Mouse (Mus musculus): ENCODE results near the gene Vps35.

Vps35 gene

DNA sequence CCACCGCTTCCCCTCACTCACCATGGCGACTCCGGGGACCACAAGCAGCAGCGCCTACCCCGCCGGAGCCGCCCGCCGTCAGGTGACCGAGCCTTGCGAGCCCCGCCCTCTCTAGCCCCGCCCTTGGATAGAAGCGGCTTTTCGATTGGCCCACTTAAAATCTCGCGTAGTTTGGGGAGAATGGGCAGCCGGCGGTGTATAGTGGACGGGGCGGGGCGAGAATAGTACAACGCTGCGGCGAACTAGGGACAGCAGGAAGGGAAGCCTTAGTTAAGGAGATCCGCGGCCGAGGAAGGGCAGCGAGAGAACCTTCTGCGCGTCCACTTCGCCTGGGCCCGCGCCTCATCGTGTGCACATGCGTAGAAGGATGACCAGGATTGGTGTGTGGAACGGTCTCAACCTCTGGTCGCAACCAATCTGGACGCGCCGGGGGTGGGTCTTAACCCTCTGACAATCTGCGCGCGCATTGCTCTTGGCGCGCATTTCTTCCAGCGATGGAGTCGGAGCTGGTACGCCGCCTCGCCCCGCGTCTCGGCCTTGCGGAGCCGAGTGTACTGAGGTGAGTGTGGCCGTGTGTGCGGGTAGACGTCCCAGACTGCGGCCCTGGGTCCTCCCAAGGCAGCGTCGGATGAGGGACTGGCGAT lies at the start of gene Vps35, which contains the start of gene Orc6:
Gene Vps35 (minus strand): TSS at position 369 of the 644 bp plus-strand sequence.
Gene Orc6 (plus strand): TSS at position 199 of the 644 bp plus-strand sequence.
- DNase-seq = peak; percentile 98

DNA sequence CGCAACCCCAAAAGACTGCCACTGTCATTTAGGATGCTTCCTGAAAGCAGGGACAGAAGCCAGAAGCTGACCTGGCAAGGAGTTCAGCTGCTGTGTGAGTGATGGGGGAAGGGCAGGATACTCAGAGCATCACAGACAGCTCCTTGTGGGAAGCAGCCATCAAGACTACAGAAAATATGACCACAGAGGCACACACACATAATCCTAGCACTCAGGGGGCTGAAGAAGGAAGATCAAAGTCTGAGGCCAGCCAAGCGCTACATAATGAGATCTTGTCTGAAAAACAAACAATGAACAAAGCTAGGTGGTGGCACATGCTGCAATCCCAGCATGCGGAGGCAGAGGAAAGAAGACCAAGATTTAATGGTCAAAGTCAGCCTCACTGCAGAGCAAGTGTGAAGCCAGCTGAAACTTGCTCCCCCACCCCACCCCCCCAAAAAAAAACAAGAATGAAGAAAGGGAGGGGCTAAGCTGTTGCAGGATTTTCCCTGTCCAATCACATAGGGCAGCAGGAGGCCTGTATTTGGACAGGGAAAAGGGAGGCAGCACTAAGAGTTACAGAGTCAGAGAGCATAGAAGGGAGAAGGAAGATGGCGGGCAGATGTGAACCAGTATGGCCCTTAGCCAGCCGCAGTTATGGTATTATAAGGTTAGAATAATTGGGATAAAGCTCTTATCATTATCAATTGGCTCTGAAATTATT lies 40.4 kb upstream of the Vps35 start:
- DNase-seq = no peak

DNA sequence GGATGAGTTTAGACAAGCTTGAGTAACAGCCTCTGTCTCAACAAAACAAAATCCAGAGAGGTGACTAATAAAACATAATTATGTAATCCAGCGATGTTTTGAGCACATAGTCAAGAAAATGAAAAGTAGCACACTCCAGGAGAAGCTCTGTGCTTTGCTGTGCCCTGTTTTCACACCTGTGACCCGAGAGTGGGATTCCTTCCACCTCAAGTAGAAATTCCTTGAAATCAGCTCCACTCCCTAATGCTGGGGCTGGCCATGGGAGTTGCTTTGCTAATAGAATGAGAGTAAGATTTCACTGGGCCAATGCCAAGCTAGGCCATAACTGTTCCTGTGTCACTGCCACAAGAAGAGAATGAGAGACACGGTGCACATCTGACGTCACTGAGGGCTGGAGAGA lies 38.1 kb upstream of the Vps35 start:
- DNase-seq = no peak

DNA sequence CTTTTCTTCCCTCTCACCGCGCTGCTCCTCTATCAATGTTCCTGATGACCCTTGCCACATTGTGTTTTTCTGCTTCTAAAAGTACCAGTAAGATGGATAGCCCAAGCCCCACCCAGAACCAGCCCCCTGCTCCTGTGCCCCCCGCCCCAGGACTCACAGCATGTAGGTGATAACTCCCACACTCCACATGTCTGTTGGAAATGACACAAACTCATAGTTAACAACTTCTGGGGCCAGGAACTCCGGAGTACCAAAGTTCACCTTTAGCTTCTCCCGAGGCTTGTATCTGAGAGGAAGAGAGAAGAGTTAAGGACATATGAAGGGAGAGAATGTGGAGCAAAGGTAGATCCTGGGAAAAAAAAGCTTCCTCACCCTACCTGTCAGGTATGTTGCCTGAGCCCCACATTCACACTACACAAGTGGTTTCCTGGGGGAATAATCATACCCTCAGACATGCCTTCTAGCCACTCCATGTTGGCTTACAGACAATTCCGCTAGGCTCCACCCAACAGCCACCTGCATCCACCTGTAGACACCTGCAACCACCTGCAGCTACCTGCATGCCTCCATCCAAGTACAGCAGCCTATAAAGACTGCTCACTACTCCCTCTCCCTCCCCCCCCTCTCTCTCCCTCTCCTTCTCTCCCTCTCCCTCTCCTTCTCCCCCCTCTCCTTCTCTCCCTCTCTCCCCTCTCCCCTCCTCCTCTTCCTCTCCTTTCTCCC lies 36.8 kb upstream of the Vps35 start:
- DNase-seq = no peak

DNA sequence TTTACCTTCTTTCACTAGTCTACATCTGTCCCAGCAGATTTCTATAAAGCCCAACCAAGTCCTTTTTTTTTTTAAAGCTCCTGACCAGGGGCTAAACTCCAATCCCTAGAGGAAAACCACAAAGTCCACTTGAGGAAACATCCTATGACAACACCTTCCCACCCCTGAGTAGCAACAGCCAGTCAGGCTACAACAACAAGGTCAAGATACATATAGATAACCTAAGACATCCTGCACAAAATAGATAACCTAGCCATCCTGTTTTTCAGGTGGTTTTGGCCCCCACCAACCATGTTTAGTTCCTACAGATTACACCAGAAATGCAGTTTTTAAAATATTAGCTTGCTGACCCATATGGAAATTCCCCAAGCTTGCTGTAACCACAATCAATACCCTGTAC lies 35.5 kb upstream of the Vps35 start:
- DNase-seq = no peak

DNA sequence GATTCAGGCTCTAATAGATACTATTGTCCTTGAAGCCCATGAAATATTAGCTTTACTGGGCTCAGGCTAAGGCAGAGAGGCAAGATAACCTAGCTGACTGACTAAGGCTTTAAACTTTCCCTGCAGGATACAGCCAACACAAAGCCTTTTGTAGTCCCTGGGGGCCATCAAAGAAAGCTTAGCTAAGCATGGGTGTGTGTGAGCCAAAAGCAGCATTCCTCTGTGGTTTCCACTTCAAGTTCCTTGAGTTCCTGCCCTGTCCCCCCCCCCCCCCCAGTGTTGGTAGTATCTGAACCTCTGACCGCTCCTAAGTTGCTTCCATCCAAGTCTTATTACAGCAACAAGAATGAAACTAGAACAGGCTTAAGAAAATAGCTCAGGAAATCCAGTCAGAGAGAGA lies 29.9 kb upstream of the Vps35 start:
- DNase-seq = no peak

DNA sequence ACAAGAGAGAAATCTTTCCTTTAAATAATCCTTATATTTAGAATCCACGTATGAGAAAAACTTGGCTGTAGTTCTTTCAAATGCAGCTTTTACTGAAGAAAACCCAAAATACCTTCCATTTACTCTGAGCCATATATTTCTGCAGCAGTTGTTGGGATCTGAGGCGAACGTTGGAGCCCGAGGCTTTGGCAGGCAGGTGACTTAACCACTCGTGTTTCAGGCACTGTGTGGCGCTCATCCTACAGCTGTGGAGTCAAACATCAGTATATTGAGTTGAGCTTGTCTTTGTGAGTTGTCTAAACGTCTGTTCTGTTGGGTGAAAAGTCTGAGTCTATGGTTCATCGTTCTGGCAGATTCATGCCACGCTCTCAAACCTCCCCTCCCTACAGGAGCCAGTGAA lies 27.4 kb upstream of the Vps35 start:
- DNase-seq = no peak

DNA sequence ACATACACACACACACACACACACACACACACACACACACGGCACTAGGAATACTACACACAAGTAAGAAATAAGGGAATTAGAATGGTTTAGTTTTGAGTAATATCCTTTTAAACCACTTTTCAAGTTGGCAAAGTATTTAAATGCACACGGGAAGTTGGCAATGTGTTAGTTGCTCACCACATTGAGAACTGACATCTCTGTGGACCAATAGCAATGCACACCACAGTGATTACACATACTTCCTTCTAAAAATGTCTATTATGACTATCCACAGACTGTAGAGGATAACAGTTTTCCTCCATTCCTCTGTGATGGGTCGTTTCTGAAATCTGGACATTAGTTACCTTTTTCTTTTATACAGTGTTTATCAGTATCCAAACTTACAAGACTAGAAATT lies 23.5 kb upstream of the Vps35 start:
- no peak for DNase-seq

DNA sequence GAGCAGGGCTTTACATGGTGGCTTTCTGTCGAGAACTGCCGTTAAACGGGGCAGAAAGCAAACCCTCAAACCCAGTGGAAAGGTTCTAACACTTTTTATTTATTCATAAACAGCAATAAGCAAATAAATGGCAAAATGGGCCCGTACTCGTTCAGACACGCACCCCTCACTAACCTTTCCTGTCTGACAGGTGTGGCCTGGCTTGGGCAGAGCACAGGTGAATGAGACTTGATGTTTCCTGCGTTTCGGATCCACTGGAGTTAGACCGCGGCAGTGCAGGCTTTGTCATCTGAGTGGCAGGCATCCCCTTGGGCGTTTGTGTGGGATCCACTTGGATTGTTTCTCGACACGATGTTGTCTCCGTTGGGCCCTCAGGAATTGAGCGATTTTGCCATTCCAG lies 22.4 kb upstream of the Vps35 start:
- DNase-seq = no peak

DNA sequence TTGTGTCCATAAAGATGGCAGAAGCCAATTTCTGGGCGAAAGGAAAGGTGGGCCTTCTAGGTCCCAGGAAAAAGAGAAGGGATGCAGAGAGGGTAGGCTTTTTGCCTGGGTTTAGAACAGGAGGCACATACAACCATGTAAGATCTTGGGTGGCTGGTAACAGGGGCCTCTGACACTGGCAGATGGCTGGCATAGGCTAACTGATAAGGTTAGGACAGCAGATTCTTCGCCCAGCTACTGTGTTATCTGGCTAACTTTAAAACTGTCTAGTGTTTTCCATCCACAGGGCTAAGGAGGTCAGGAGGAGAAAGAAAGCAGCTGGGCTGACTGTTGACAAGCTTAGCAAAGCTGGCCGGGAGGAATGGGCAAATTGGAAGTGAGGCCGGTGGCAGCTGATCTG lies 18.9 kb upstream of the Vps35 start:
- peak; percentile 79 for DNase-seq

DNA sequence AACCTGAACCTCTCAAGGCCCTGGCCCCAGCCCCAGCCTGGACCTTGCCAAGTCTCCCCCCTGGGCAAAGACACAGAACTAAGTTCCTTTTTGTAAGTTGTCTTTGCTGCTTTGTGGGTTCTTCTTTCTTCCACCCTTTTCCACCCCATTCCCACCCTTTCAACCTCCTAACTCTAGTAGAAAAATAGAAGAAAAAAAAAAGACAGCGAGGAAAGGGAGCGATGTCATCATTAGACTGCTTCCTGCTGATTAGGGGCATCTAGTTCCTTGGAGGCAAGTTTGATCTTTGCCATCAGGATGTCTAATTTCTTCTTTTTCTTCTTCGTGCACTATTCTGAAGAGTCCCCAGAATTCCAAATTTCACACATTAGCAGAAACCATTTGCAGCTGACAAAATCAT lies 13.4 kb upstream of the Vps35 start:
- DNase-seq = no peak

DNA sequence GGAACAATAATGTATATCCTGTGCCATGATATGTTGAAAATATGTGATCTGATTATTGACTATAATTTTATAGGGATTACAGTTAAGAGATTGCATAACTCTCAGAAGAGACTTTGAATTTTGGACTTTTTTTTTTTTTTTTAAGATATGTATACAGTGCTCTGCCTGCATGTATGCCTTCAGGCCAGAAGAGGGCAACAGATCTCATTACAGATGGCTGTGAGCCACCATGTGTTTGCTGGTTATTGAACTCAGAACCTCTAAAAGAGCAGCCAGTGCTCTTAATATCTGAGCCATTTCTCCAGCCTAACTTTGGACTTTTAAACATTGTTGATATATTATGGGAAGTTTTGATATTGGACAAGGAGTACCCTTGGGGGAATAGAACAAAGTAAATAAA lies 12.1 kb upstream of the Vps35 start:
- peak; percentile 49 for DNase-seq

DNA sequence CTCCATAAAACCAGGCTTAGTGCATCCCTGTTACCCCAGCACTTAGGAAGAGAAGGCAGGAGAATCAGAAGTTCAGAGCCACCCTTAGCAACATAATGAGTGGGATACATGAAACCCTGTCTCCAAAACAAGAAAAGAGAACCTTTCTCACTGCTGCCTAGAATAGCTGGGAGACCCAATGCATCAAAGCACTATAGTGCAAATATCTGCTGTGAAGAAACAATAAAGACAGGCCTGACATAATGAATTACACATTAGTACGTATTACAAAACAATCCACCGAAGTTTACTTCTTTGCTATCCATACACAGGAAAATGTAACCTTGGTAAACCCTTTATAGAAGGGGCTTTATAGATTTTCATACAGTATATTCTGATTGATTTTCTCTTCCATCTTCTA lies 9.0 kb upstream of the Vps35 start:
- DNase-seq = no peak

DNA sequence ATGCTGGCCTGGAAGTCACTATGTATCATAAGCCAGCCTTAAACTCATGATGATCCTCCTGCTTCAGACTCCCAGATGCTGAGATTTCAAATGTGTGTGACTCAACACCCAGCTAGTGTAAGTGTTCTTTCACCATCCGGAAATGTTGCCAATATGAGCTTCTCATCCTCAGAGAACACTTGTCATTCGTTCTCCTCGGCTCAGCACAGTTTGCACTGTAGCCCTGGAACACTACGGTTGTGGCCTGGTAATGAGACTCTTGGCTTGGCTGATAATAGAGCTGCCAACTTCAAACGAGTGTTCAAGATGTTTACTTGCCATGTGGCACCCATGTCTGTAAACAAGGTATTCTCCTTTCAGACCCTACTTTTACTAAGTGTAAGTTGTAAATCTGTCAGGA lies 3.9 kb upstream of the Vps35 start:
- DNase-seq = no peak

DNA sequence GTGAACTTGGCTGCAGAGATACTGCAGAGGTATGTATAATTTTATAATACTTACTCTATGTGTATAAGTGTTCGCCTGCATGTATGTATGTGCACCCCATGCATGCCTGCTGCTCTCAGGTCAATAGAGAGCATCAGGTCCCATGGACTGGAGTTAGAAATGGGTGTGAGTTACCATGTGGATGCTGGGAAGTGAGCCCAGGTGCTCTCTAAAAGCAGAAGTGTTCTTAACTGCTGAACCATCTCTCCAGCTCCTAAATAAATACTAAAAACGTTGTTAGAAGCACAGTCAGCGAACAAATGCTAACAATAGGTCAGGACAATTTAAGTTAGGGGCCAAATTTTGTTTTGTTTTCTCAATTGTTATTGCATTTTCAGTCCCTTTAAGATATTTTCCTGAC lies 3.3 kb upstream of the Vps35 start:
- no peak for DNase-seq

DNA sequence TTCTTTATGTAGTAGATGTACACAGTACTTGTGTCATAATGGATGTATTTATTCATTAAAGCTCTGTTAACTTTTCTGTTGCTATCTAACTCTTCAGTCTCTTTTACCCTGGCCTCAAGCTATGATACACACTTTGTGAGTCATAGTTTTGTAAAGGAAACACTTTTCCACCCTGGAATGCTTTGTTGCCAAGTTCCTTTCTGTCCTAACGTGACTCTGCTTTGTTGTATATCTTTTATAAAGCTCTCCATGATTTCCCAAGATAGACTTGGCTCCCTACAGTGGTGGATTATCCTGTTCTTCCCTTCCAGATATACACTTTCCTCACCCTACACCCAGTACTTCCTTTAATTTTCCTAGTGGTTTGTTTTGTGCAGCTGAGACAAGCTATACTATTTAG lies 2.3 kb upstream of the Vps35 start:
- DNase-seq = no peak

DNA sequence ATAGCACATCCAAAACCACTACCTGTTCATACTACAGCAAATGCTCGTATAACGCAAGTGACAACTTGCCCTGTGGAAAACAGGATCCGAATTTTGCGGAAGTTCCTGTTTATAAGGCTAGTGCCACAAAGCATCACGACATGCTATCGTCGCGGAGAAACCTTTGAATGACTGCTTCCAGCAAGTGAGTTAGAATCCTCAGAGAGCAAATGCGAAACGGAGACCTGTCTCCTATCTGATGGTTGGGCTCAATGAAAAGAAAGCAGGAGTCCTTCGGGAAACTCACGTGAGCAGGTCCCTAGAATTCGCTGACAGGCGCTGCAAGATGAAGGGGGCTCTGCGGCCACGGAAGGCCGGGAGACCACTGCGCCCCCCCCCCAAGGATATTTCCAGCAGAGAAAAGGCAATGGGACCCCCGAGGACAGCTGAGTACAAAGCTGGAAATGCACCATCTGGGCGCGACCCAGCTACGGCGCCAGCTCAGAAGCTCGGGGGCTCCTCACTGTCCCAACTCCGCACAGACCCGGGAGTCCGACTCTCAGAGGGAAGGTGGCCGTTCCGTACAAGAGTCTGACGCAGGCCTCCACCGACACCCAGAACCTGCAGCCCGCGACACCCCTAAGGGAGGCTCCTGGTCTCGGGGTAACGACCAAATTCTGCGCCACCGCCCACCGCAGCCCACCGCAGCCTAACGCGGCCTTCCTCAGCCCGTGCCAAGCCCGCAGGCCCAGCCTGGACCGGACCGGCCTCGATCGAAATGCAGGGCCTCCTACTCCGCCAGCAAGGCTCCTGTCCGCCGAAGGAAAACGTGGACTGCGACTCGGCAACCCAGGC lies 785 bp downstream of the Vps35 start:
- DNase-seq = peak; percentile 28

DNA sequence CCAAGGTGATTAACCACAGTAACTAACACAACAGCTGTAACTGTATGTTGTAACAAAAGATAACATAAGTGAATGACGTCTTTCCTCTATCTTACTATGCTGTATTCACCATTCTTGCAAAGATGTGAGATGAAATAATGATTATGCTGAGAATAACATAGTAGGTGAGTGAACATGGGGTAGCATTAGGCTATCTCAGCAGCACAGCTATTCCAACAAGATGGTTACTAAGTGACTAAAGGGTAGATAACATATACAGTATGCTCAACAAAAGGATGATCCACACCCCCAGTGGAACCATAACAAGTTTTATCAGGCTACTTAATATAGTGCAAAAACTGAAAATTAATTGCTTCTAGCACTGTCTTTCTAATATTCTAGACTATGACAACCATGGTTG lies 12.8 kb downstream of the Vps35 start:
- no peak for DNase-seq

DNA sequence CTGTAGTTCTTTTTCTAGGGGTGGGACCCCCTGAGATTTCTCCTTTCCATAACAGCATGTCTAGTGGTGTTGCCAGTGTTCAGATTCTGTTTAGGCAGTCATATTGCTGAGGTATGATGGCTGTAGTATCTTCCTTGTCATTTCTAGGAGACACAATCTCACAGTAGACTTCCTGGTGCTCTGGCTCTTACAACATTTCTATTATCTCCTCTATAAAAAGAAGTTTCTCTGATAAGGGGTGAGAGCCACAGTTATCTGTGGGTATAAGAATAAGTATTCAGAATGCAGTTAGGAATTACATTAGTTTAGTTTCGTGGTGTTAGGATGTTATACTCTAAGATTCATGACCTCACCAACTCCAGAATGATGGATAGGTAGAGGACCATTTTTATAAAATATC lies 72.3 kb downstream of the Vps35 start:
- DNase-seq = no peak

DNA sequence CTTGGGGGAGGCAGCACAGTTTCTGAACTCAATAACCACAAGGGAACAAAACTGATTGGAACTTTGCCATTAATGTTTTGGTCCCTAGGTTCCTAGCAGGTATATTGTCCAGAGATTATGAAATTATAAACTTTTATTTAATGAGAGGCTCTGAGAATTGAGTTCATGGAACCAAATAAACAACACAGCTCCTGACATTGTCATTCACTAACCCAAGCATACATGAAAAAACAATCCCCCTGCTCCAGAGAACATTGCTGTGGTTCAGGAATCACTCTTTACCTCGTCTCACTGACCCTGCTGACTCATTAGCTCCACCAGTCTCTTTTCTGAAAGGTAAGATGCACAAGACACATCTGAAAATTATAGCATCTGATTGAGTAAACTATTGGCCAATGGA lies 73.9 kb downstream of the Vps35 start, which contains the start of gene Olfr371:
Gene Olfr371 (plus strand): TSS at position 301 of the 400 bp plus-strand sequence.
- DNase-seq = no peak

DNA sequence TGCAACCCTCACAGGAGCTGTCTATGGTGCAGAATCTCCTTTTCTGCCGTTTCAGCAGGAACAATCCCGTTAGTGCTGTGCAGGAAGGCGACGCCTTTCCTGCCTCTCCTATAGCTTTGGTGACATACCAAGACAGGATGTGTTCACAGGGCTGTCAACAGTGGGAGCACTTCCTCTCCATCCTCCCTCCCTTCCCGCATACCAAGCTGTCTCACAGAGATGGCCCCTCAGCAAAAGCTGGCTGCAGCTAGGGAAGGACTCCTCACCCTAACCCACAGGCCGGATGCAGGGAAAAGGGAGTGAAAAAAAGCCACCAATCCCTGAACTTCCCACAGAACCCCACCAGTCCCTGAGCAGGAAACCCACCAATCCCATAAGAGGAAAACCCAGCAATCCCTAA lies 78.6 kb downstream of the Vps35 start:
- DNase-seq = peak; percentile 11

DNA sequence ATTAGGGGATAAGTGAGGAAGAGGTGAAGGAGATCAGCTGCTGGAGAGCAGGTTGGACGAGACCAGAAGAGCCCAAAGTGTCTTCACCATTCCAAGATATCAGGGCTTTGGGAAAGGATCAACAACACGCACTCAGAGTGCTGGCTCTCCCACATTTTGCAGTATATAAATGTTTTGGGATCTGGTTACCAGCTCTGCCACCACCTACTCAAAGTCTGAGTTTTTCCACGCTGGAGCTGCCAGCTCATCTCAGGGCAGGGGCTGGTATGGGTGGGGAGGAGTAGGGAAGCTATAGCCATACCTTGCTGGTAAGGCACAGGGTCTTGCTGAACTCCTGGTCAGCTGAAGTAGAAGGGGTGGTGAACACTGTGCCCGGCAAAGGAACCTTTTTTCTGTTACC lies 79.4 kb downstream of the Vps35 start:
- DNase-seq = no peak
